Mouse (Mus musculus) lung, embryonic 14.5 days (tissue): ENCODE results near the gene Pcbp3. TPM values are rescaled to one million over a fixed set of nuclear protein-coding genes. Genes with fewer than 3 reads are reported as not detected.

ENCODE experiments used
- ATAC-seq: fragments of 200-750 bp; cut with Nextera tagmentation; 2 replicates; pipeline ENCODE4 v1.8.0; 2017; ENCODE audit warnings: mild to moderate bottlenecking, moderate TSS enrichment, moderate library complexity; ENCODE audit not compliant: insufficient read depth
- DNase-seq: peaks from one replicate; pipeline ENCODE4 v3.0.0-alpha.2; 2015
- H3K27ac ChIP-seq: fragments of 300-500 bp; sonication (generic); 2 replicates; pipeline ENCODE4 v1.5.1; 2014; ENCODE audit warnings: low read depth, mild to moderate bottlenecking, moderate library complexity
- H3K27me3 ChIP-seq: fragments of 300-500 bp; sonication (generic); 2 replicates; pipeline ENCODE4 v1.6.1; 2014; ENCODE audit warnings: low read length, control low read depth; ENCODE audit not compliant: insufficient read depth
- H3K36me3 ChIP-seq: fragments of 300-500 bp; sonication (generic); 2 replicates; pipeline ENCODE4 v1.6.1; 2014; ENCODE audit warnings: control low read depth; ENCODE audit not compliant: insufficient read depth
- H3K4me1 ChIP-seq: fragments of 300-500 bp; sonication (generic); 2 replicates; pipeline ENCODE4 v1.6.1; 2014; ENCODE audit warnings: antibody characterized with exemption, control low read depth; ENCODE audit not compliant: insufficient read depth
- H3K4me2 ChIP-seq: fragments of 300-500 bp; sonication (generic); 2 replicates; pipeline ENCODE4 v1.6.1; 2014; ENCODE audit warnings: mild to moderate bottlenecking
- H3K4me3 ChIP-seq: fragments of 300-500 bp; sonication (generic); 2 replicates; pipeline ENCODE4 v1.5.1; 2014; ENCODE audit warnings: low read depth, low read length
- H3K9ac ChIP-seq: fragments of 300-500 bp; sonication (generic); 2 replicates; pipeline ENCODE4 v1.6.1; 2014
- H3K9me3 ChIP-seq: fragments of 300-500 bp; sonication (generic); 2 replicates; pipeline ENCODE4 v1.6.1; 2016; ENCODE audit warnings: low read depth, low read length, control low read depth
- CTCF ChIP-seq: IDR thresholded peaks from 2 replicates; pipeline ENCODE4 v1.5.1; 2016; ENCODE audit warnings: antibody characterized with exemption, low read depth
- WGBS: fragments of 180-500 bp; shearing (Covaris S2); extraction: QIAGEN DNeasy Blood & Tissue Kit; methylation state at CpG from one replicate; pipeline ENCODE4 v1.1.7; 2014; 5-methylcytosine and 5-hydroxymethylcytosine counted together
- polyA plus RNA-seq: library from polyadenylated mRNA; unstranded; fragments of >200 nt; fragmentation: Nextera tagmentation; extraction: Ambion mirVana; gene quantifications from 2 replicates; pipeline ENCODE4 v1.2.1, GENCODE M21; 2014

Gene Pcbp3
- polyA plus RNA-seq, 1 experiment from 2014 or later, result 15.9 TPM

DNA sequence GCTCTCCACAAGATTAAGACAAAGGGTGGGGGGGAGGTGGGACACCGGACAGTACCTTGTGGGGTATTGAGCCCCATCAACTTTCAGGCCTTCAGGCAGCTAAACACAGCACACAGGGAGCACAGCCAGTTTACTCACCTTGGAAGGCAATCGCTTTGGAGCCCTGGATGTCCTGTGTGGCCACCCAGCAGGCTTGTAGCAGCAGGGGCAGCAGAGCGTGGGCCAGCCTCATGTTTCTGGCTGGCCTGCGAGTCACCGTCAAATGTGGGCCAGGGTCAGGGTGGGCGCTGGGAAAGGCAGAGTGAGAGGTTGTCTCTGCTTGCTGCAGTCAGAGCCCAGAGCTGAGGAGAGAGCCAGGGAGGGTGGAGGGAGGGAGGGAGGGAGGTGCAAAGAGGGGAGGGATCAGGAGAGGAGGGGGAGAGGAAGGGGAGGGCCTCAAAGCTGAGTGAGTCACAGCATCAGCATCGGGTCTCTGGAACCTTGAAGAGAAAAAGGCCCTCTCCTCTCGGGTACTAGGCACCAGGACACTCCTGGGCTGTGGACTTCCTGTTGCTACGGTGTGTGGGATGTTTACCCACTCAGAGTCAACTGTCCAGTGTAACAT is 235.9 kb downstream of the Pcbp3 start, which contains the start of gene Col6a1:
Gene Col6a1 (minus strand): TSS at position 487 of the 604 bp plus-strand sequence.
- DNase-seq (peak; percentile 74), ATAC-seq (peak; percentile 72)
- Histone ChIP-seq H3K9me3 (no peaks in the 10 kb centered on the region), H3K27me3 (no peaks in the 10 kb centered on the region), H3K4me3 (peak within 1 kb of the TSS; percentile 35), H3K27ac (peak within 1 kb of the TSS; percentile 68), H3K4me1 (peaks cover 17% of the 10 kb centered on the region), H3K36me3 (peaks cover 29% of the 10 kb centered on the region), H3K4me2 (peak within 1 kb of the TSS; percentile 70), H3K9ac (peak within 1 kb of the TSS; percentile 48)
- TF ChIP-seq CTCF, result no peak
- 19% methylated on average over 9 of the region's 9 CpGs for WGBS

DNA sequence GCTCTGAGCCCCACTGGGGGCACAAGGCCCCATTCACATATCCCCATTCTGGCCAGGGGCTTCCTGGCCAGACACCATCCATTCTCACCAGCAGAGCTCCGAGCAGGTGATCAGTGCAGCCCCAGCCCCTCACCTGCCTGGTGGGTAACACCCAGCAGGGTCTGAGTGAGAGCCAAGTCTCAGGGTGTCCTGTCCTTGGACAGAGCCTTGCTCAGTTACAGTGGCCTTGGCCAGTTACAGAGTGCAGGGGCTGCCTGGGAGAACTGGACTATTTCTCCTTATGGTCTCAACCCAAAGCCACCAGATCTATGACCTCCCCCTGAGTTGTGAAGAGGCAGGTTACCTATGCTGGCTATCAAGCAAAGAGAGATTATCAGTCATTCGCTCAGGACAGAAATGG is 236.6 kb downstream of the Pcbp3 start:
- peak overlapping the region; percentile 68 for H3K27ac ChIP-seq
- peak overlapping the region; percentile 35 for H3K4me3 ChIP-seq
- H3K27me3 ChIP-seq, result no peaks in the 10 kb centered on the region
- ATAC-seq (no peak), DNase-seq (no peak)
- no peaks in the 10 kb centered on the region for H3K9me3 ChIP-seq
- TF ChIP-seq CTCF, result no peak
- peak overlapping the region; percentile 70 for H3K4me2 ChIP-seq
- H3K36me3 ChIP-seq, result peaks cover 33% of the 10 kb centered on the region
- H3K9ac ChIP-seq, result peak overlapping the region; percentile 48
- whole genome bisulfite sequencing, result 73% methylated on average over 2 of the region's 2 CpGs
- H3K4me1 ChIP-seq, result peaks cover 17% of the 10 kb centered on the region

DNA sequence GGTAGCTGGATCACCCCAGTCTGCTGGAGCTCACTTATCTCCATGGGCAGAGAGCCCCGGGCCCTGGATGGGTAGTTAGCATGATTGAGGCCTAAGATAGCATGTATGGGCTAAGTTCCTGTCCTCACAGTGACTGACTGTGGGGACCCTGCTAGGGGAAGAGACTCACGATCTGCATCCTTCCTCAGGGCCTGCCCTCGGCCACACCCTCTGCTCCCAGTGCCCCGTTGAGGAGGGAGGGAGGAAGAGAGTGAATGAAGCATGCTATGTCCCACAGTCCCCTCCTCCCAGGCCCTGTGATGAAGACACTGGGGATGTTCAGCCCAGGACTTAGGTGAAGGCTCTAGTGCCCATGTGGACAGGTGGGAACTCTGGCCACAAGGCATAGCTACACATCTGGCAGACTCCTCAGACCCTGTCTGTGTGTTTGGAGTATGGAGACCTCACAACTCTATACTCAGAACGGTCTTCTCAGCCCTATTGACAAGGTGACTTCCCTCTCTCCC is 237.4 kb downstream of the Pcbp3 start:
- 35% methylated on average over 5 of the region's 5 CpGs for WGBS
- Histone ChIP-seq H3K9ac (peak overlapping the region; percentile 48), H3K4me2 (peak overlapping the region; percentile 70)

DNA sequence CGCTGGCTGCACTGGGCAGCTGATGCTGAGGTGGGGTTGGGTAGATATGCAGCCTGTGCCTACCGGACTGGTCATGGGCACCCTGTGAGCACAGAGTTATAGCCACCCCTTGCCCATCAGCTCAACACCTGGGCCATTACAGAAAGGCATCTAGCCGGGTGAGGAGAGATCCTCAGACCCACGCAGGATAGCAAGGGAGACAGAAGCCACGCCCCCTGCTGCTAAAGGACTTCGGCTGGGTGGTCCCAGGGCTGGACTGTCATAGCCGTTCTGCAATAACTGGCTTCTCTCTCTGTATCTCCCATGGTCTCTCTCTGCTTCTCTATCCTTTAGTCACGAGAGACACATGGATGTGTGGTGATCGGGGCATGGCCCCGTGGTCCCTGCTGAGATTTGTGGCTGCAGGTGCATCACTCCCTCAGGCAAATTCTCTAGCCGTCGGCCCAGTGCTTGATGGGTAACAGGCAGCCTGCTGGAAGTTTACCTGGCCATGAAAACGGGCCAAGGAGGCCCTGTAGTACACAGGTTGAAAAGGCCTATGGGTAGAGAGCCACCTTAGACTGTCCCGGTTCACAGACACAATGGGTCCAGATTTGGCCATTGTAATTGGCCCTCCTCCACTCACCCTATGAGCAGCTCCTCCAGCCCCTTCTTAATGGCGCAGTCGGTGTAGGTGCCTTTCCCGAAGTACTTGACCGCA is 238.8 kb downstream of the Pcbp3 start:
- no peak for TF ChIP-seq CTCF
- ATAC-seq (no peak), DNase-seq (no peak)
- H3K27ac ChIP-seq, result no peak overlapping the region
- peaks cover 15% of the 10 kb centered on the region for H3K4me1 ChIP-seq
- WGBS, result 84% methylated on average over 18 of the region's 18 CpGs
- H3K36me3 ChIP-seq, result peaks cover 48% of the 10 kb centered on the region
- no peaks in the 10 kb centered on the region for H3K27me3 ChIP-seq
- no peak overlapping the region for H3K4me3 ChIP-seq
- no peaks in the 10 kb centered on the region for H3K9me3 ChIP-seq
- no peak overlapping the region for H3K9ac ChIP-seq
- no peak overlapping the region for H3K4me2 ChIP-seq

More for the DNA sequence above, 237.4 kb downstream of the Pcbp3 start:
- peaks cover 17% of the 10 kb centered on the region for H3K4me1 ChIP-seq
- no peak overlapping the region for H3K27ac ChIP-seq
- DNase-seq (no peak), ATAC-seq (no peak)
- H3K4me3 ChIP-seq, result peak overlapping the region; percentile 35
- no peaks in the 10 kb centered on the region for H3K27me3 ChIP-seq
- H3K36me3 ChIP-seq, result peaks cover 39% of the 10 kb centered on the region
- no peaks in the 10 kb centered on the region for H3K9me3 ChIP-seq
- TF ChIP-seq CTCF, result no peak

DNA sequence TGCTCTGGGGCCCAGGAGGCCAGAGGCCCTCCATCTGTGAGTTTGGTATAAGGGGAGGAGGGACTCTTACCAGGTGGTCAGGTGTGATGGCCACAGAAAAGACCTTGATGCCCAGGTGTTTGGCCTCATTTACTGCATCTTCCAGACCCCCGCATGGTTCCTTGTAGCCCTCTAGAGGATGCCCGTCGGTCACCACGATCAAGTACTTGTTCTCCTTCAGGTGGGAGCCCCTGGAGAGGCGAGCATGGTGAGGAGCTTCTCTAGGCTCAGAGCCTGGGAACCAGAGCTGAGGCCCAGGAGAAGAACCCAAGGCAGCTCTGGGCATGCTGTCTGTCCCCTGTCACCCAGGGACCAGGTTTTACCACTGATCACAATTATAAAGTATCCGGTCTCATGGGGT is 239.9 kb downstream of the Pcbp3 start:
- Histone ChIP-seq H3K4me3 (no peak overlapping the region), H3K9me3 (no peaks in the 10 kb centered on the region), H3K9ac (no peak overlapping the region), H3K4me2 (no peak overlapping the region), H3K4me1 (peaks cover 5% of the 10 kb centered on the region; the same call in 1 of the 2 replicates), H3K27me3 (no peaks in the 10 kb centered on the region), H3K27ac (no peak overlapping the region), H3K36me3 (peaks cover 59% of the 10 kb centered on the region)
- no peak for ATAC-seq
- WGBS, result 87% methylated on average over 6 of the region's 6 CpGs
- TF ChIP-seq CTCF, result no peak
- DNase-seq, result no peak

DNA sequence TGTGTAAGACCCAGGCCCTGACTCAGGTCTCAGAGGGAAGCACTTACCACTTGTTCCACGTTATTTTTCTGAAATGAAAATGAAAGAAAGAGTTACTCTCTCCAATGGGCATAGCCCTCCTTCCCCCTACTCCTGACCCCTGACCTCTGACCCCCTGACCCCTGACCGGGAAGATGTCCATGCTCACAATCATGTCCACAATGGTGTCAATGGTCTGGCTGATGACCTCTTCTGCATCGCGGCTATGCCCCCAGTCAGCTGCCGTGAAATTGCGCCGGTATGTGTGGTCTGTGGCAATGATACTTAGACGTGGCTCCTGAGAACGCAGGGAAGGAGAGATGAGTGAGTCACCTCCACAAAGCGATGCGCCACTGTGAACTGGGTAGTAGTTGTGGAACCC is 240.5 kb downstream of the Pcbp3 start:
- TF ChIP-seq CTCF, result no peak
- no peaks in the 10 kb centered on the region for H3K9me3 ChIP-seq
- H3K4me2 ChIP-seq, result no peak overlapping the region
- no peak overlapping the region for H3K4me3 ChIP-seq
- peaks cover 65% of the 10 kb centered on the region for H3K36me3 ChIP-seq
- 88% methylated on average over 11 of the region's 11 CpGs for WGBS
- no peaks in the 10 kb centered on the region for H3K27me3 ChIP-seq
- no peak overlapping the region for H3K9ac ChIP-seq
- H3K4me1 ChIP-seq, result peaks cover 2% of the 10 kb centered on the region; the same call in 1 of the 2 replicates
- no peak for DNase-seq
- no peak for ATAC-seq
- no peak overlapping the region for H3K27ac ChIP-seq

DNA sequence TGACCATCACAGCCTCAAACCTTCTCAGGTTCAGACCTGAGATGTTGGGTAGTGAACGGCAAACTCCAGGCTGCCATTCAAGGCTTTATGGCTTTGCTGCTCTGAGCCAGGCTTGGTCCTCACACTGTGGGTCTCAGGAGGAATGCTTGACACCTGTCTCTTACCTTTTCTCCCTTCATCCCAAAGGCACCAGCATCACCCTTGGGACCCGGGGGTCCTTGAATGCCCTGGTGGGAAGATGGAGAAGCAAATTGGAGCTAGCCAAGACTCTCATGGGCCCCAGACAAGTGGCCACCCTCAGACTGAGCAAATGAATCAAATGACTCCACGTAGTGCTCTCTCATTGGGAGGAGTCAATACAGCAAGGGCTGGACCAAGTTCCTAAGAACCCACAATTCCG is 244.1 kb downstream of the Pcbp3 start:
- ATAC-seq (no peak), DNase-seq (no peak)
- TF ChIP-seq CTCF, result no peak
- H3K4me3 ChIP-seq, result no peak overlapping the region
- 88% methylated on average over 4 of the region's 4 CpGs for WGBS
- H3K36me3 ChIP-seq, result peaks cover 86% of the 10 kb centered on the region
- no peak overlapping the region for H3K4me2 ChIP-seq
- H3K9me3 ChIP-seq, result no peaks in the 10 kb centered on the region
- no peaks in the 10 kb centered on the region for H3K27me3 ChIP-seq
- H3K27ac ChIP-seq, result no peak overlapping the region
- no peaks in the 10 kb centered on the region for H3K4me1 ChIP-seq
- no peak overlapping the region for H3K9ac ChIP-seq
